Mouse (Mus musculus) liver, embryonic 16.5 days (tissue): ENCODE measurements around the gene Olfr1048. TPM values are rescaled to one million over a fixed set of nuclear protein-coding genes. Genes with fewer than 3 reads are reported as not detected.

Experiments used
- polyA plus RNA-seq: library from polyadenylated mRNA; unstranded; fragments of >200 nt; fragmentation: Nextera tagmentation; extraction: Ambion mirVana; gene quantifications from 2 replicates; pipeline ENCODE4 v1.2.1, GENCODE M21; 2015

Gene Olfr1048
- polyA plus RNA-seq, 1 experiment from 2014 or later: not detected

Other genes starting within 250 kb of the Olfr1048 start
- not detected in 2 replicates for gene Olfr1031, start 250.0 kb downstream of the Olfr1048 start, polyA plus RNA-seq
- gene Olfr1032, start 234.7 kb downstream of the Olfr1048 start, polyA plus RNA-seq: not detected in 2 replicates
- 1.1 and 1.5 TPM in 2 replicates for gene Olfr1033, start 219.7 kb downstream of the Olfr1048 start, polyA plus RNA-seq
- gene Olfr1034, start 194.4 kb downstream of the Olfr1048 start, polyA plus RNA-seq: 0.05 and 0.06 TPM in 2 replicates
- not detected in 2 replicates for gene Olfr1036, start 166.3 kb downstream of the Olfr1048 start, polyA plus RNA-seq
- gene Olfr1037, start 152.9 kb downstream of the Olfr1048 start, polyA plus RNA-seq: not detected in 2 replicates
- gene Olfr1039, start 104.4 kb downstream of the Olfr1048 start, polyA plus RNA-seq: not detected in 2 replicates
- gene Olfr1040, start 93.6 kb downstream of the Olfr1048 start, polyA plus RNA-seq: not detected in 2 replicates
- gene Olfr1042, start 78.5 kb downstream of the Olfr1048 start, polyA plus RNA-seq: not detected in 2 replicates
- gene Olfr1043, start 72.8 kb downstream of the Olfr1048 start, polyA plus RNA-seq: not detected in 2 replicates
- gene Olfr1044, start 62.5 kb downstream of the Olfr1048 start, polyA plus RNA-seq: not detected in 2 replicates
- not detected in 2 replicates for gene Olfr52, start 54.6 kb downstream of the Olfr1048 start, polyA plus RNA-seq
- not detected in 2 replicates for gene Olfr1045, start 37.3 kb downstream of the Olfr1048 start, polyA plus RNA-seq
- gene Olfr1046, start 21.0 kb downstream of the Olfr1048 start, polyA plus RNA-seq: not detected in 2 replicates
- not detected in 2 replicates for gene Olfr1047, start 8.9 kb downstream of the Olfr1048 start, polyA plus RNA-seq
- gene Olfr1049, start 18.0 kb upstream of the Olfr1048 start, polyA plus RNA-seq: not detected in 2 replicates
- not detected in 2 replicates for gene Olfr1051, start 38.8 kb upstream of the Olfr1048 start, polyA plus RNA-seq
- gene Olfr1052, start 52.2 kb upstream of the Olfr1048 start, polyA plus RNA-seq: not detected in 2 replicates
- gene Olfr1053, start 75.0 kb upstream of the Olfr1048 start, polyA plus RNA-seq: not detected in 2 replicates
- gene Olfr1054, start 95.1 kb upstream of the Olfr1048 start, polyA plus RNA-seq: not detected in 2 replicates
- gene Olfr1055, start 110.0 kb upstream of the Olfr1048 start, polyA plus RNA-seq: not detected in 2 replicates
- gene Olfr1056, start 122.2 kb upstream of the Olfr1048 start, polyA plus RNA-seq: not detected in 2 replicates
- not detected in 2 replicates for gene Olfr1057, start 138.1 kb upstream of the Olfr1048 start, polyA plus RNA-seq
- gene Olfr1058, start 148.3 kb upstream of the Olfr1048 start, polyA plus RNA-seq: not detected in 2 replicates
- gene Olfr1061, start 173.8 kb upstream of the Olfr1048 start, polyA plus RNA-seq: not detected in 2 replicates
- not detected in 2 replicates for gene Olfr1062, start 186.5 kb upstream of the Olfr1048 start, polyA plus RNA-seq
- gene Olfr1065, start 210.3 kb upstream of the Olfr1048 start, polyA plus RNA-seq: not detected in 2 replicates
- gene Olfr1066, start 216.0 kb upstream of the Olfr1048 start, polyA plus RNA-seq: not detected in 2 replicates
- gene Olfr228, start 247.1 kb upstream of the Olfr1048 start, polyA plus RNA-seq: not detected in 2 replicates